Mouse (Mus musculus) left cerebral cortex, postnatal 4 days (tissue): ENCODE results near the gene Lrrc10b. TPM values are rescaled to one million over a fixed set of nuclear protein-coding genes. Genes with fewer than 3 reads are reported as not detected.

ENCODE experiments used
- DNase-seq: peaks from one replicate; pipeline ENCODE4 v3.0.0-alpha.2; 2022
- intact Hi-C: fragments of 180-260 bp; cut with DNase I; formaldehyde crosslinking; loops from one replicate; pipeline ENCODE4 v1.15.1; 2025
- total RNA-seq, 2 experiments: library from RNA; stranded (reverse); gene quantifications; 2 replicates each; pipeline ENCODE4 v1.2.3; 2021

Gene Lrrc10b
- total RNA-seq, 2 experiments from 2014 or later: 3.7 to 5.0 TPM

DNA sequence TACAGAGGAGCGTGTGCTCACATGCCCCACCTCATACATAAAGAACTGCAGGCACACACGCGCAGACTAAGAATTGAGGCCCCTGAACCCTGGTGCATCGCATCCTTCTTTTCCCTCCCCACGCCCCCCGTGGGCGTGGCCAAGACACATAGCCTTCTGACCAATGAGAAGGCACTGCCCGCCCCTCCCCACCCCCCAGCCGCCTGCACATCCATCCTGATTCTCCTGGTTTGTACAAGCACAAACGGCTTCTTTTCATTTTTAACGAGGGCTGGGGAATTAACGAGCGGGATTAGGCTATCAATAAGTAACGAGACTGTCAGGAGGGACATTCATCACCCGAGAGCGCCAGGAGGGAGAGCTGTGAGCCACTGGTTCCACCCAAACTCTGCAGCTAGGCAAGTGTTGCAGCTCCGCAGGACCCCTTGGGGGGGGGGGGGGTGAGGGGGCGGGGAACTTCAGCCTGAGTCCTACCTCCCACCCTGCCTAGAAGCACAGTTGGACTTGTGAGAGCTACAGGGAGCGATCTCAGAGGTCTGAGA is 43.5 kb downstream of the Lrrc10b start:
- peak; percentile 75 for DNase-seq
- intact Hi-C loops: no loop called here

Other genes with a start within 250 kb of the Lrrc10b start
- 1 to 10 TPM; 1.6 to 1.8 TPM for gene Myrf, start 216.7 kb downstream of the Lrrc10b start, total RNA-seq
- 10 to 100 TPM; 44.1 to 44.6 TPM for gene Dagla, start 152.6 kb downstream of the Lrrc10b start, total RNA-seq
- gene Syt7, start 68.4 kb downstream of the Lrrc10b start, total RNA-seq: 100 to 1,000 TPM; 209 to 213 TPM
- 1 to 10 TPM in 1 of 2 experiments, under 1 TPM in 1; 0.87 to 1.9 TPM for gene Ppp1r32, start 25.5 kb upstream of the Lrrc10b start, total RNA-seq
- 10 to 100 TPM; 86.5 to 90.9 TPM for gene Cpsf7, start 67.8 kb upstream of the Lrrc10b start, total RNA-seq
- 10 to 100 TPM; 40.8 to 42.5 TPM for gene Sdhaf2, start 68.7 kb upstream of the Lrrc10b start, total RNA-seq
- 10 to 100 TPM; 15.4 to 17.8 TPM for gene Tmem216, start 98.8 kb upstream of the Lrrc10b start, total RNA-seq
- gene Cyb561a3, start 119.7 kb upstream of the Lrrc10b start, total RNA-seq: 10 to 100 TPM; 14.7 to 17.2 TPM
- gene Tmem138, start 119.9 kb upstream of the Lrrc10b start, total RNA-seq: 10 to 100 TPM; 14.2 to 17.0 TPM
- gene Ddb1, start 147.9 kb upstream of the Lrrc10b start, total RNA-seq: 100 to 1,000 TPM; 249 TPM
- 10 to 100 TPM; 25.5 to 29.9 TPM for gene Tkfc, start 148.2 kb upstream of the Lrrc10b start, total RNA-seq
- 1 to 10 TPM; 1.3 to 1.8 TPM for gene Vwce, start 176.7 kb upstream of the Lrrc10b start, total RNA-seq
- gene Pga5, start 220.6 kb upstream of the Lrrc10b start, total RNA-seq: not detected
- gene Vps37c, start 231.3 kb upstream of the Lrrc10b start, total RNA-seq: 10 to 100 TPM; 24.1 to 24.9 TPM